Mouse (Mus musculus): ENCODE results near the gene Obscn.

DNA sequence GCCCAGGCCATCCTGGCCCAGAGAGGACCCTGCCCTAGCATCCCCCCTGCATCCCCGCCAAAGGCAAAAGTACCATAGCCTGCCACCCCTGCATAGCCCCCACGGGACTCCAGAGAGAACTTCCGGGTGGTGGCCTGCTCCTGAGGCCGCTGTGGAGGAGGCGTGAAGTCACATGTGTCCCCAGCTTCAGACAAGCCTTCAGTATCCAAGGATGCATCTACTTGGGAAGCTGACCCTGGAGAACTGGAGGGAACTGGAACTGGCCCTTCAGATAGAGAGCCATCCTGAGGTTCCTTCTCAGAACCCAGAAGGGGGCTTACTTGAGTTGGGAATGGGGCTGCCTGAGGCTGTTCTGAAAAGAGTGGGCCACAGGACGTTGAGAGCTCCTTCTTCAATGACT is 136.4 kb downstream of the Obscn start:
- no peak for TF ChIP-seq NELFE (IDR thresholded peaks at IDR 0.05; ENCODE audit: low read depth, low read length)
- TF ChIP-seq CTCF (conservative IDR thresholded peaks at IDR 0.05 in 1 of 2, IDR thresholded peaks at IDR 0.05 in 1 of 2; ENCODE audit: low read depth in 2 of 2, low read length in 2 of 2) = no peak
- no peak for TF ChIP-seq TCF12 (IDR thresholded peaks at IDR 0.05; ENCODE audit: low read depth, low read length)
- no peak for TF ChIP-seq ETS1 (conservative IDR thresholded peaks at IDR 0.05; ENCODE audit: low read depth, low read length)
